Mouse (Mus musculus) myocyte (in vitro differentiated cells): Measurements from ENCODE around the gene Ppm1a.

ENCODE experiments used
- MAX ChIP-seq: IDR thresholded peaks from one replicate; pipeline ENCODE4 v1.6.1; 2011; ENCODE audit warnings: low read depth, mild to moderate bottlenecking, control low read depth
- MYOG ChIP-seq, 3 experiments: IDR thresholded peaks; one replicate each; pipeline ENCODE4 v1.6.1; 2011; ENCODE audit warnings: control low read depth in 2 of 3, low read depth in 2 of 3, mild to moderate bottlenecking in 2 of 3; ENCODE audit not compliant: insufficient read length in 2 of 3, control insufficient read depth in 1 of 3, insufficient read depth in 1 of 3
- POLR2A ChIP-seq: IDR thresholded peaks from one replicate; pipeline ENCODE4 v1.6.1; 2011; ENCODE audit warnings: low read depth, mild to moderate bottlenecking, control low read depth, moderate library complexity; ENCODE audit not compliant: insufficient read length
- SRF ChIP-seq: IDR thresholded peaks from one replicate; pipeline ENCODE4 v1.6.1; 2011; ENCODE audit warnings: low read depth; ENCODE audit not compliant: control insufficient read depth, insufficient read length

GRCm38 (mm10) chr12:72843135-72843534 is 85.9 kb downstream of the Ppm1a start:
- TF ChIP-seq MYOG (IDR thresholded peaks at IDR 0.05; ENCODE audit: control insufficient read depth in 1 of 3, insufficient read depth in 1 of 3, insufficient read length in 2 of 3, low read depth in 2 of 3) (no peak), POLR2A (no peak), SRF (no peak), MAX (no peak)
